21 mouse cellular contexts compared by ENCODE assay signal in genomic region chr11:59259647-59260046, GRCm38 (mm10). TPM values are rescaled to one million over a fixed set of nuclear protein-coding genes. Genes with fewer than 3 reads are reported as not detected.
"Had no signal": no experiment of that assay in that cellular context is flagged by ENCODE, and none has a peak within 500 bp of the region (broad histone marks: within the 10 kb centered on the region; RNA-seq: fewer than 3 reads in every experiment).

No protein-coding gene starts in this region.

- ATAC-seq: inflammation-experienced regulatory T-cells, adult 6 months; intestine, embryonic 16.5 days had no signal

- H3K9me3 ChIP-seq: limb, embryonic 10.5 days; limb, embryonic 13.5 days had no signal

- H3K9ac ChIP-seq: limb, embryonic 13.5 days; lung, embryonic 14.5 days had no signal

- H3K4me2 ChIP-seq: limb, embryonic 13.5 days; lung, embryonic 14.5 days; midbrain, embryonic 11.5 days had no signal

- H3K4me3 ChIP-seq: layer of hippocampus, adult 2 months; limb, embryonic 10.5 days; limb, embryonic 13.5 days had no signal

- H3K27ac ChIP-seq: layer of hippocampus, adult 2 months; limb, embryonic 10.5 days; limb, embryonic 13.5 days had no signal

- H3K36me3 ChIP-seq: limb, embryonic 10.5 days; limb, embryonic 13.5 days had no signal

- DNase-seq: kidney, adult 18-20 months; kidney, adult 9 months; kidney, postnatal 14 days; layer of hippocampus, adult 9-11 months; lung, embryonic 14.5 days; lung, postnatal 10 days; lung, postnatal 36 days; midbrain, embryonic 14.5 days; thymus, postnatal 25 days had no signal

RNA-seq across cellular contexts. Expression of gene Wnt3a, which starts 30.9 kb away (rescaled TPM):
- polyA plus RNA-seq: intestine, embryonic 16.5 days; kidney, embryonic 16.5 days; large intestine, adult 2 months; liver, adult 2 months; lung, embryonic 14.5 days; midbrain, postnatal 0 days; small intestine, adult 2 months; stomach, embryonic 14.5 days had no signal

RNA-seq across cellular contexts. Expression of gene Wnt9a, which starts 47.1 kb away (rescaled TPM):
- polyA plus RNA-seq: inflammation-experienced regulatory T-cells, adult 6 months had no signal
